Mouse (Mus musculus): ENCODE measurements around the gene Cd9. TPM values are rescaled to one million over a fixed set of nuclear protein-coding genes. Genes with fewer than 3 reads are reported as not detected.
A peak's percentile ranks its signal among the peaks of the same experiment; 100 is the strongest.

Cd9 gene
- total RNA-seq, 2 experiments from 2014 or later, result 77.7 to 79.8 TPM

DNA sequence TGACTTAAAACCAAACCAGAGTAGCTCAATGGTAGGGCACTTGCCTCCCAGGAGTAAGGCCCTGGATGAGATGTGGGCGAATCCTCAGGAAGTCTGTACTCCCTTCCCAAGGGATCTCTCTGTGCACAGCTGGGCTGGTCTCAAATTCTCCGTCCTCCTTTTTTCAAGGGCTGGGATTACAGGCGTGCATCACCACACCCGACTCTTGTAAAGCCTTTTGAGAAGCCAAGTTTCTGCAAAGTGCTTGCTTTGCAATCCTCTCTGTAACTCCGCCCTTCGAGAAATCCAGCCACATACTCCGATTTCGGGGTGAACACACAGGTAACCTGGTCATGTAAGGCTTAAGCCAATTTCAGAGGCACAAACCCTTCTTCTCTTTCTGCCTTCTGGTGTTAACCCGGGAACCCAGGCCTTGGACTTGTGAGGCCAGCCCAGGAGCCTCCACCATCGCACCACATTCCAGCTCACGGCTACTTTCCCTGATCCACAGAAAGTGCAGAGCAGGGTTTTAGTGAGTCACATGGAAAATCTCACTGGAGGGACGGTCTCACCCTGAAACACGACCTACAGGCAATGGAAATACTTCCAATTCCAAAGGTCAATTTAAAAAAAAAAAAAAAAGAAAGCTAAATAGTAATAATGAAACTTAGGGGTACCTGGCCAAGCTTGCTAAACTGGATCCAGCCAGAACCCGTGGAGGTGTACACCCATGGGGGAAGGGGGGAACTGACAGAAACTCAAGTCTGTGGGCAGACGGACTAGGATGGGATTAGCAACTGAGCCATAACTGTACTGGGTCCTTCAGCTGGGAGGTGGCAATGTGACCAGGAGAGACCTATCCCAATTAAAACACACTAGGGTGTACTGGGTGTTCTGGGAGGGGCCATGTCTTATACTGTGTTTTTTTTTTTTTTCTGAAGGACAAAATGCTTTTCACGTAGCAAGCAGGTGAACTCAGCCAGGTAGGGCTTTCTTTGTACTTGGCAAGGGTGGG, 16.2 kb downstream of the Cd9 start:
- intact Hi-C loops (cut with DNase I), result no loop called here

DNA sequence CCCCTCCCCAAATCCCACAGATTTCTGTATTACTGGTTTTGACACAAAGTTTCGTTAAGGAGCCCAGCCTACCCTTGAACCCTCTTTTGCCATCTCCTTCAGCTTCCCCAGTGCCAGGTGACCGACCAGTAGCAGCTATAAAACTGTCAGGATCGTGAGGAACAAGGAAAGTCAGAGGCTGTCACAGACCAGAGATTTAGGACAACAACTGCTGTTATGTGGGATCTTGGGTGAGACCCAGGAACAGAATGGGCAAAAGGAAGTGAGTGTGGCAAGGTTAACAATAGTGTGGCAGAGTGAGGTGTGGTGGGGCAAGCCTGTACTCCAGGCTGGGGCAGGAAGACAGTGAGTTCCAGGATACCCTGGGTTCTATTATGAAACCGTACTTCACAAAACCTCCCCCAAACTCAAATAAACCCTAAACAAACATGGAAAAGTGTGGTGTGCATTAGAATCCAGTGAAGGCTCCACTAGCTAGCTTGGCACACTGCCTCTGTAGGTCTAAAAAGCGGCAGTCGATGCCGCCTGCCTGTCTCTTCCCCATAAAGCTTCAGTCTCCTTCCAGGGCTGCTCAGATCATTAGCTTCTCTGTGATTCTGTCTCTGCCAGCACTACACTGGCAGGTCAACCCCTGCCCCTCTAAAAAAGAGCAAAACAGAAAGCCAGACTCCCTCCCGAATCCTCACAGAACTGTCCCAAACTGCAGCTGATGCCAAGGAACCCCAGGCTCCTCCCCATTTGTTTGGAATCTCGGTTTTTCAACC, 17.6 kb downstream of the Cd9 start:
- intact Hi-C loops (cut with DNase I), result no loop called here
- DNase-seq, result no peak

More for the DNA sequence above, 16.2 kb downstream of the Cd9 start:
- no peak for DNase-seq

DNA sequence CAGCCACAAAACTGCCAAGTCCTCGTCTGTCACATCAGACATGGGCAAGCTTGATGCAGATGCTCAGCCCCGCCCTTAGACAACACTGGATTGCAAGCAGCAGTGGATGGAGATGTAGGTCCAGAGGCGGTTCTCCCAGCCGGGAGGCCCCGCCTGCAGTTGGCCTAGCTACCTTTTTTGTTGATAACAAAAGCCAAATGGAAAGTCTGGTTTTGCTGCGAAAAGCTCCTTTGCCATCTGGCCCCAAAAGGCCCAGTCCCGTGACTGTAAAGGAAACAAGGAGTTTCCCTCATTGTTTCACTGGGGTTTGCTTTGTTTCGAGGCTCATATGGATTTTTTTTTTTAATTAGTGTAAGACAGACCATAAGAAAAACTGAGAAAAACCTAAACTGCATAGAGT, 18.5 kb downstream of the Cd9 start:
- DNase-seq, result peak; percentile 59 to 61
- intact Hi-C loops (cut with DNase I), result no loop called here

DNA sequence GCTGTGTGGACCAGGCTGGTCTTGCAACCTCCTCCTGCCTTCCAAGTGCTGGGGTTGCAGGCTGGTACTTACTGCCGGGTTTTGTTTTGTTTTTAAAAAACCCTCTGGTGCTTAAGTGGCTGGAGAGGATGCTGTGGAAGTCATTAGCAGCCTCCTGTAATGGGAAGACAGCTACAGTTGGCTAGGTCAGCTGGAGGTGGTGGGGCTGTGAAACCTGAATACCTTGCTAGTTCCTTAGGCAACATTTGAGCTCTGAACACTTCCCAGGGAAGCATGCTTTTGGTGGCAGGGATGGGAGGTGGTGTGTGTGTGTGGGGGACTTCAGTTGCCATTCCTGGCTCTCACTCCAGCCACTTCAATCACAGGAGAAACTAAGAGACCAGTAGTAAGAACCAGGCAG, 19.4 kb downstream of the Cd9 start:
- no peak for DNase-seq
- intact Hi-C loops (cut with DNase I), result no loop called here

- DNase-seq, result no peak
- intact Hi-C loops (cut with DNase I), result no loop called here
Observed at GRCm38 (mm10) chr6:125473939-125474338, 20.7 kb downstream of the Cd9 start.

DNA sequence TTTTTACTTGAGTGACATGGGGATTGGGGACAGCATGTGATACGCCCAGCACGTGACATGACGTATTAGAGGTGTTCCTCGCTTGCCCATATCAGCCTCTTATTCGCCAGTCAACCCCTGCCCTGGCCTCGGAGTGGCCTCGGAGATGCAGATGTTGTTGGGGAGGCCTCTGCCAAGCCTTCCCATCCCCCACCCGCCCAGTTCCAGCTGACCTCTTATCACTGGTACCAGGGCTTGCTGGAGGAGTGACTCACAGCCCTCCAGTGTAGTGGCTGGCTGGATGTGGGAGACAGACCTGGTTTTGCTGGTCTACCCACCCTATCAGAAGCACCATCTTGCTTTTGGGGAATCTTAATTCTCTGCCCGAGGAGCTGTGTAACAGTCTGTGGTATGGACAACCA, 21.3 kb downstream of the Cd9 start:
- no peak for DNase-seq
- intact Hi-C loops (cut with DNase I), result no loop called here

DNA sequence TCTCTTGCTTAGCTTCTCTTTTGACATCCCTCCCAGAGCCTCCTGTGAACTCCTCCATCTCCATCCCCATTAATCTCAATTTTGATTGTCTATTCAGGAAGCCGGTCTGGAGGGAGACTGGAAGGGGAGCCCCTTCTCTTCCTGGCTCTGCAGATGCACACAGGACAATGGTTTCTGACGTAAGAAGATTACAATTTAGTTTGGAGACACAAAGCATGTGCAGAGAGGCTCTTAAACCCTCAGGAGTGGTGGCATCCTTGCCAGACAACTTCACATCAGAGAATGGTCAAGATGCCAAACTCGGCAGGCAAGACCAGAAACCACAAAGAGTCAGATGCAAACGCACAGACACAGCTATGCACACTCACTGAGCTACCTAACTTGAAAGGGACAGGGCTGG, 22.7 kb downstream of the Cd9 start:
- no peak for DNase-seq
- intact Hi-C loops (cut with DNase I), result no loop called here

- no peak for DNase-seq
- intact Hi-C loops (cut with DNase I), result no loop called here
Observed at GRCm38 (mm10) chr6:125471326-125471725, 23.3 kb downstream of the Cd9 start.

GRCm38 (mm10) chr6:125470616-125471015, 24.0 kb downstream of the Cd9 start:
- no peak for DNase-seq
- intact Hi-C loops (cut with DNase I), result no loop called here

DNA sequence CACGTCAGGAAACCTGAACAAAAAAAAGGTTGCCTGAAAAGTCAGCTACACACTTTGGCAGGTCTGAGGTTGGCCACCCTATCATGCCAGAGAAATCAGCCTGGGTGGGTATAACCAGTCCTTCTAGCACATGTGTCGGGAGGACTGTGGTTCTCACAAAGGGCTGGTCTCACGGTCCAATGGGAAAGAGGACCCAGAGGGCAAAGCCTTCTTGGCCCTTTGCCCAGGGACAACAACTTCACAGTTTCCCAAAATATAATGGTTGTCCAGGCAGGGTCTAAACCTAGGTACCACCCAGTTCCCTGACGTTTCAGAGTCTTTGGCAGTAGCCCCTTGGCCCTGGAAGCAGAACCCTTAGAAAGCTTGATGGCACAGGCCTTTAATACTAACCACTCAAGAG, 25.4 kb downstream of the Cd9 start:
- intact Hi-C loops (cut with DNase I), result no loop called here
- no peak for DNase-seq

DNA sequence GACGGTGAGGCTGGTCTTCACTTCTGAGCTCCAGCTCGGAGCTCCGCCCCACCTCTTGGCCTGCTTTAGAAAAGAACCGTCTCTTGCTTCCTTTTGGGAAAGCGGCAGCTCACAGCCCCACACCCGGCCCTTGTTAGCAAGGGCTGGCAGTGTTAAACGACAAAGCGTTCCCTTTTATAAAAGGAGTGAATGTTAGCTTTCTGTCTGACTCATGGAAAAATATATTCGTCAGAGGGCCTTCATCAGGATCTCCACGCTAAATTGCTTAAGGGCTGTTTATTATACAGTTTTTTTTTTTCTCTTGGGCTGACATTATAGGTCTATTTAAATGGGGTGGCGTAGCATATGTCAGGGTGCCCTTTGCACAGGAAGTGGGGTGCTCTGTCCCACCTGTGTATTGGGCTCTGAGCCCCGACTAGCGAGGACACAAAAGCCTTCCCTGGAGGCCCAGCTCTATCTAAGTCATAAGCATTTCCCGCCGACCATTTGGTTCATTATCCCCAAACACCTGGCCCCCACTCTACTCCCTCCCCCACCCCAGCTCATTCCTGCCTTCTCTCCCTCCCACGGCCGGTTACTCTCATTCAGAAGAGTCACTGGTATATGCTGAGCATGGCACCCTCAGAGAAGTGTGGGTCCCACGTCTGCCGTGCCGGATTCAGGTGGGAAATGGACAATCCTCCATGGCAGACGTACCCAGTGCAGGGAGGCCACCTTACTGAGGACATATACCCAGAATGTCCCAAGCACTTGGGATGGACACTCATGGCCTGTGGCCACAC, 26.2 kb downstream of the Cd9 start:
- intact Hi-C loops (cut with DNase I), result no loop called here
- peak in 1 of 2 experiments; percentile 44 for DNase-seq

GRCm38 (mm10) chr6:125467301-125467715, 27.3 kb downstream of the Cd9 start:
- intact Hi-C loops (cut with DNase I), result no loop called here
- peak; percentile 41 to 53 for DNase-seq

- no peak for DNase-seq
- intact Hi-C loops (cut with DNase I), result no loop called here
Observed at GRCm38 (mm10) chr6:125462312-125462711, 32.3 kb downstream of the Cd9 start.

DNA sequence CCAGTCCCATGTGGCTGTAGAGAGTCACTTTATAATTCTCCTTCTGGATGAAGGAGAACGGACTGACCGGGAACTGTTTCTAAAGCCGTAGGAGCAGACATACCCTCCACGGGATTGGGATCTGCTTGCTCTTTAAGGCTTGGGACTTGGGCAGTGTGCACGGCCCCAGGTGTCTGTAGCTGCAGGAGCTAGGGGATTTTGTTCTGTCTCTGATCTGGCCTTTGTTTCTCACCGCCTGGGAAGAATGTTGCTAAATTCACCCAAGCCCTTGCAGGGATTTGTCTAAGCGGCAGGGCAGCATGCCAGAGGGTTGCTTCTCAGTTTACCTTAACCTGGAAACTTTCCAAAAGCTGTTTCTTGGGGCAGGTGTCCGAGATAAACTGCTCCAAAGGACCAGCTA, 32.8 kb downstream of the Cd9 start:
- no peak for DNase-seq

DNA sequence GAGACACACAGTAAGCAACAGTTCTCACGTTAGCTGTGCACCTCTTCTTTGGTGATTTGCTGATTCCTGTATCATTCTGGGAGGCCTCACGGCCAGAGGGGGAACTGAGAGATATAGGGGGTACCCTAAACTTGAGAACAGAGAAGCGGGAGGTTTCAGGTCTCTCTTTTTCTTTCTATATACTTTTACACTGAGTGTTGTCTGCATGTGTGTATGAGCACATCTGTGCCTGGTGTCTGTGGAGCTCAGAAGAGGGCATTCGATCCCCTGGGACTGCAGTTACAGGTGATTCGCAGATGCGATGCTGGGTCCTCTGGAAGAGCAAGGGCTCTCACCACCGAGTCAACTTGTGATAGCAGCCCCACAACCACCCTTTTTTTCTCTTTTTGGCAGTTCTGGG, 33.3 kb downstream of the Cd9 start:
- no peak for DNase-seq
- intact Hi-C loops (cut with DNase I), result no loop called here

More for the DNA sequence above, 32.8 kb downstream of the Cd9 start:
- intact Hi-C loops (cut with DNase I), result no loop called here

DNA sequence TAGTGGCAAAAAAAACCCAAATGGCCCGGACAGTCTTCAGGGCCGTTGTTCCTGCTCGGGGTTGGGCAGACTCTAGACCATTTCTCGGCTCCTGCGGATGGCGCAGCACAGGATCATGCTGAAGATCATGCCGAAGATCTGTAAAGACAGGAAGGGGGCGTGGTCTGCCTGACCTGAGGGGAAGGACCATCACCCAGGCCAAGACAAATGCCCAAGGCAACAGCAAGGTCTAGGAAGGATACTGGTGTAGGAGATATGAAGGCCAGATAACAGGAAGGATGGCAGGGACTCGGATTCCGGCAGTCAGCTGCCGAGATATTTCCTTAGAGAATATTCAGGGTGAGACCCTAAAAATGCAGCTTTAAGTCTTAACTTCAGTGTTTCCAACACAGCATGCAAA, 34.0 kb downstream of the Cd9 start:
- DNase-seq, result no peak
- intact Hi-C loops (cut with DNase I), result no loop called here

- intact Hi-C loops (cut with DNase I), result no loop called here
- no peak for DNase-seq
Observed at GRCm38 (mm10) chr6:125459903-125460302, 34.7 kb downstream of the Cd9 start.

DNA sequence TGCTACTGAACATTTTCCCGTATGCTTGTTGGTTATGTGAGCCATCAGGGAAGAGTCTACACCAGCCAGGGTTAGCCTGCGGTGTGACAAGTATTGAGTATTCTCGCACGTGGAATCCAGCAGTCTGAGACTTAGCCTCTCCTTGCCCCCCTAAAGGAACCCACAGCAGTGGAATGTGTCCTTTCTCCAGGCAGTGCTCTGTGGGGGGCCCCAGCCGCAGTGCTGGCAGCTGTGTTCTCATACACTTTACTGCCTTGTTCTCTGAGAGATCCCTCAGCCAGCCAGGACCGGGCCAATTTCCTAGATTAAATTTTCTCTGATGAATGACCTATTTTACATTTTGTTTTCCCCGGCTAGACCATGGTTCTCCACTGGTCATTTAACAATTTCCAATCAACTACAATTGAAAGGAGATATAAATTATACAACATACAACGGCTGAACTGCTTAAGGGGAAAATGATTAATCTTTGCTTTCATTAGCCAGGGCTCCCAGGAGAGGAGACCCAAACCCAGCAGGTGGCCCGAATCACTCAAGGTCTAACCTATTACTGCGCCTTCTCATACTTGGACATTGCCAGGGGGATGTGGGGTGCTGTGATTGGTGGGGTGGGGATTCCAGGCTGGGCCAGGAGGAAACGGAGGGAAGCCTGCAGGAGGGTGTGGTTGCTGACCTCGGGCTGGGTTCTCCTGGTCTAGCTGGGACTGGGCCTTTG, 38.6 kb downstream of the Cd9 start:
- intact Hi-C loops (cut with DNase I), result no loop called here
- DNase-seq, result no peak

DNA sequence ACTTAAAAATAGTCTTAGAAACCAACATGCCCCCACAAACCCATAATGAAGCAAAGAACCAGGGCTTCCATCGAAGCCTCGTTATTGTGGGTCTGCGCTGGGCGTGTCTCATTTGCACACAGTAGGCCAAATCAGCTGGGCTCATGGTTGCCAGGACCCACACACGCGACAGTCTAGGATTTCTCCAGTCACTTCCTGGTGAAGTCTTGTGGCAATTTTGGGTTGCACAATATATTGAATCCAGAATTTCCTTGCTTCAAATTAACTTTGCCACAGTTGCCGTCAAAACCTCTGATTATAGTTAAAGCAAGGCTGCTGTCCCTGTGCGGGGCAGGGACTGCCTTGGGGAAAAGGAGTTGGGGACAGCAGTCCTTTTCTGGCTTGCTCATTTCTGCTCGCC, 39.9 kb downstream of the Cd9 start:
- intact Hi-C loops (cut with DNase I), result no loop called here
- DNase-seq, result no peak

DNA sequence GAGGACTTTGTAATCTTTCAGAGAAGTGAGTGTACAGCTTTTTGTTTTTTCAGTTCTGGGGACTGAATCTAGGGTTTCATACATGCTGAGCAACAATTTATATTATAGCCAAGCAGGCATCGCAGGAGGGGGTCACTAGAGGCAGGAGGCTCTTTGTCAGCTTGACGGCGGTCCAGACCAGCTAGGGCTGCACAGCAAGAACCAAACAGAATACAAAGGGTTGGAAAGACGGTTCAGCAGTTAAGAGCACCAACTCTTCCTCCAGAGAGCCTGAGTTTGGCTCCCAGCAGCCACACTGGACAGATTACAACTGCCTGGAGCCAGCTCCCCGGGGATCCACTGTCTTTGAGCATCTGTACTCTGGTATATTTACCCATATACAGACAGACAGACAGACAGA, 40.3 kb downstream of the Cd9 start:
- intact Hi-C loops (cut with DNase I), result no loop called here
- no peak for DNase-seq

All from heart, postnatal 10 days (tissue).